Mouse (Mus musculus) C2C12 (cell line): ENCODE results near the gene Actl7b. TPM values are rescaled to one million over a fixed set of nuclear protein-coding genes. Genes with fewer than 3 reads are reported as not detected.

Experiments
- H3K27me3 ChIP-seq: one replicate; pipeline ENCODE4 v1.6.1; 2011; ENCODE audit not compliant: control insufficient read depth, insufficient read depth, insufficient read length
- H3K36me3 ChIP-seq: one replicate; pipeline ENCODE4 v1.6.1; 2011; ENCODE audit not compliant: control insufficient read depth, insufficient read depth
- H3K4me3 ChIP-seq: one replicate; pipeline ENCODE4 v1.5.1; 2011; ENCODE audit warnings: mild to moderate bottlenecking, control low read depth; ENCODE audit not compliant: poor library complexity, insufficient read depth, severe bottlenecking
- H3K79me2 ChIP-seq: one replicate; pipeline ENCODE4 v1.6.1; 2011; ENCODE audit not compliant: control insufficient read depth, insufficient read depth
- H3K79me3 ChIP-seq: one replicate; pipeline ENCODE4 v1.6.1; 2011; ENCODE audit warnings: low read depth, control low read depth
- H3ac ChIP-seq: one replicate; pipeline ENCODE3; 2011; ENCODE audit warnings: low read depth; ENCODE audit not compliant: control insufficient read depth, insufficient read length
- CEBPB ChIP-seq: IDR thresholded peaks from one replicate; pipeline ENCODE4 v1.6.1; 2011; ENCODE audit warnings: low read depth, mild to moderate bottlenecking, control low read depth, moderate library complexity
- CTCF ChIP-seq: IDR thresholded peaks from one replicate; pipeline ENCODE4 v1.5.1; 2011; ENCODE audit not compliant: control insufficient read depth, insufficient read depth, insufficient read length
- FOSL1 ChIP-seq: IDR thresholded peaks from one replicate; pipeline ENCODE4 v1.8.0; 2011; ENCODE audit warnings: mild to moderate bottlenecking, low read length; ENCODE audit not compliant: poor library complexity, insufficient read depth, severe bottlenecking
- MAX ChIP-seq: IDR thresholded peaks from one replicate; pipeline ENCODE4 v1.6.1; 2011; ENCODE audit warnings: mild to moderate bottlenecking, control low read depth
- MYOD1 ChIP-seq: IDR thresholded peaks from one replicate; pipeline ENCODE4 v1.6.1; 2011; ENCODE audit warnings: low read depth; ENCODE audit not compliant: control insufficient read depth, insufficient read length
- MYOG ChIP-seq: IDR thresholded peaks from one replicate; pipeline ENCODE4 v1.6.1; 2011; ENCODE audit not compliant: control insufficient read depth, insufficient read length; ENCODE audit errors: extremely low read depth
- USF1 ChIP-seq: IDR thresholded peaks from one replicate; pipeline ENCODE4 v1.6.1; 2011; ENCODE audit warnings: low read depth, mild to moderate bottlenecking, control low read depth, moderate library complexity
- polyA plus RNA-seq: library from polyadenylated mRNA; unstranded; fragments of >200 nt; fragmentation: generic; extraction: Trizol; gene quantifications from one replicate; pipeline ENCODE4 v1.2.1, GENCODE M21; 2012; ENCODE audit warnings: missing spikeins

Gene Actl7b
- polyA plus RNA-seq, 1 experiment = not detected

DNA sequence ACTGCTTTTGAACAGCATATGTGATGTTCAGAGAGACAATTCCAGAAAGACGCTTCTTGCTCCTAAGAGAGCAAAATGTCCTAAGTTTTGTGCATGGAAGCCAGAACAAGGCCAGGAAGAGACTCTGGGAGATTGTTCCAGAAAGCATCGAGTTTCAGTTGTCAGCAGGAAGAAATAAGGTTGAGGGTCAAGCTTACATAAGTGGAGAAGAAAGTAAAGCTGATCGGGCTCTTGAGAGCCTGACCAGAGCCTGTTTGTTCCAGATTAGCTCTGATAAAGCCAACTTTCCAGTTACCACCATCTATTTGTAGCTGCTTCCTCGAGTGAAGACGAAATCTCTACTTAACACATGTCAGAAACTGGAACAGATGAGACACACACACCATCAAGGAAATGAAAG, 42.6 kb downstream of the Actl7b start:
- Histone ChIP-seq H3K79me2 (no peaks in the 10 kb centered on the region), H3K27me3 (no peaks in the 10 kb centered on the region), H3K36me3 (no peaks in the 10 kb centered on the region), H3K79me3 (no peaks in the 10 kb centered on the region), H3K4me3 (no peak overlapping the region), H3ac (no peak overlapping the region)
- TF ChIP-seq CEBPB (no peak), USF1 (no peak), FOSL1 (no peak), MYOD1 (no peak), CTCF (no peak), MYOG (no peak), MAX (no peak)

DNA sequence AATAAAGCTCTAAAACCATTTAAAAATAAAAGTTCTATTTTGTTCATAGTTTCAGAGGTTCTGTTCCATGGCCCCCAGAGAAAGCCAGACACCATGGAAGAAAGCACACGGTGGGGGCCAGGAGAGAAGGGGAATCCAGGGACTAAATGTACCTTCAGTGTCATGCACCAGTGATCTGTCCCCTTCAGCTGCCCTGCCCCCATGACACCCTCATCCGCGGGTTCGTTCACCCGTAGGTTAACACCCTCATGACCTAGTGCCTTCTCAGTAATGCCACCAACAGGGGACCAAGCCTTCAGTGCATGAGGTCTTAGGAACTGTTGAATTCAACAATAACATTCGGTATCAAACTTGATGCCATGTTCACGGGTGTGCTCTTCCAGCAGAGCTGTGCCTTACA, 44.8 kb downstream of the Actl7b start:
- no peaks in the 10 kb centered on the region for H3K79me2 ChIP-seq
- H3ac ChIP-seq = no peak overlapping the region
- no peaks in the 10 kb centered on the region for H3K79me3 ChIP-seq
- no peaks in the 10 kb centered on the region for H3K36me3 ChIP-seq
- no peak overlapping the region for H3K4me3 ChIP-seq
- H3K27me3 ChIP-seq = no peaks in the 10 kb centered on the region
- TF ChIP-seq MAX = no peak
- TF ChIP-seq FOSL1 = no peak
- TF ChIP-seq USF1 = no peak
- TF ChIP-seq MYOD1 = no peak
- TF ChIP-seq MYOG = no peak
- TF ChIP-seq CEBPB = no peak
- no peak for TF ChIP-seq CTCF

Other genes with a start within 250 kb of the Actl7b start
- gene Gm26657, start 1.4 kb downstream of the Actl7b start, polyA plus RNA-seq = 0.02 TPM
- 0.02 TPM for gene Actl7a, start 2.0 kb upstream of the Actl7b start, polyA plus RNA-seq
- gene Elp1, start 60.9 kb upstream of the Actl7b start, polyA plus RNA-seq = 27.2 TPM
- gene Fam206a, start 60.9 kb upstream of the Actl7b start, polyA plus RNA-seq = 13.0 TPM
- gene Ctnnal1, start 123.7 kb upstream of the Actl7b start, polyA plus RNA-seq = 15.5 TPM
- 5.7 TPM for gene Tmem245, start 206.0 kb upstream of the Actl7b start, polyA plus RNA-seq
- under 0.01 TPM for gene Frrs1l, start 248.9 kb upstream of the Actl7b start, polyA plus RNA-seq